Mouse (Mus musculus) liver, postnatal 0 days (tissue): ENCODE measurements around the gene Sec22c.

ENCODE experiments used
- CTCF ChIP-seq: sonication (generic); IDR thresholded peaks from 2 replicates; pipeline ENCODE4 v1.5.1; 2016; ENCODE audit warnings: antibody characterized with exemption, low read depth
- EP300 ChIP-seq: IDR thresholded peaks from 2 replicates; pipeline ENCODE4 v1.6.1; 2016; ENCODE audit warnings: antibody characterized with exemption, low read depth, mild to moderate bottlenecking

GRCm38 (mm10) chr9:121754624-121755023, 49.3 kb upstream of the Sec22c start:
- TF ChIP-seq CTCF (no peak), EP300 (no peak)
